Mouse (Mus musculus) lung, adult 2 months (tissue): ENCODE results near the gene Dzip1l.

ENCODE experiments used
- CTCF ChIP-seq: fragments of 200-500 bp; IDR thresholded peaks from 2 replicates; pipeline ENCODE4 v1.5.1; 2011; ENCODE audit warnings: mild to moderate bottlenecking, low read length, control low read depth; ENCODE audit not compliant: insufficient read depth
- POLR2A ChIP-seq: fragments of 200-500 bp; IDR thresholded peaks from 2 replicates; pipeline ENCODE4 v1.6.1; 2011; ENCODE audit warnings: low read depth, mild to moderate bottlenecking, control low read depth, low read length, borderline replicate concordance; ENCODE audit errors: extremely low read depth

DNA sequence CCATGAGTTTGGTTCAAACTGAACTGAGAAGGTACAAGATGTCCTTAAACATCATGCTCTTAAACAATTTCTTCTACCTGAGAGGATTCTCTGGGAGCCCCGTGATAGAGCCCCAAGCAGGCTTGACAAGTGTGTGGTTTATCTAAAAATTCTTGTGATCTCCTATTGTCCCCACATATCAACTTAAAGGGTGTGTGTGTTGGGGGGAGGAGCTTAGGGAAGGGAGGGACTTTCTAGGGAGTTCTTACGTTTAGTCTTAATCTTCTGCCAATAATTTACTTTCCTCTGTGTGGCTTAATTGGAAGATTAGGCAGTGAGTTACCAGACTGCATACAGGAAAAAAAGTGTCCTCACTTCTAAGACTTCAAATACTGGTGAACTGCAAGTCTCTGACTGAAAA is 17.1 kb upstream of the Dzip1l start, which contains the start of gene A4gnt:
- TF ChIP-seq CTCF (no peak), POLR2A (no peak)
